In the genomic region with DNA sequence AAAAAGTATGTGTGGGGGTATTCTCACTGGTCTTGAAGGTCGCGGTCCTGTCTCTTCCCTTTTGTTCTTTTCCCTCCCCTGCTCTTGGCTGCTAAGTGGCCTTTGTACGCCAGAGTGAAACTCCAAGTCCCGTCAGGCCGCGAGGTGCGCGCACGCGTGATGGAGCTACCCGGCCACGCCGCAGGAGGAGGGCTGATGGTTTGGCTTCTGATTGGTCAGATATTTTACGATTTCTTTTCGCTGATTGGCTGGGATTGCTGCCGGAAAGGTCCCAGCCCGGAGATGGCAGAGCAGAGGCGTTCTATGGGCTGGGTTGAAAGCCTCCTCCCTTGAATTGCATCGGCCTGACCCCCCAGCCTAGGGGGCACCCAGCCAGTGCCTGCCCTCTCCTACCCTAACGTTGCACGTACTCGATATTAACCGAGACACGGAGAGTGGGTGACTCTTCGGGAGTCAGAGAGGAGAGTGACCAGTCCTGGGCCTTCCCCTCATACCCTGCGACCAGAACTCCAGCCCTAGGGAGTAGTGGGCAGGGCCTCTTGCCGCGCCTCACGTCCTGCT, we compare ENCODE assay signal across 8 mouse cellular contexts. TPM values are rescaled to one million over a fixed set of nuclear protein-coding genes. Genes with fewer than 3 reads are reported as not detected.
DNase-seq lines count a peak whose midpoint lies in the region; ATAC-seq and TF ChIP-seq lines count a peak whose summit lies in the region.

No protein-coding gene starts in this region.

- peak; percentile 100 for DNase-seq in G1E (ENCODE audit: low spot score)
- peak; percentile 96 to 97 for DNase-seq in cerebellum, adult 18-20 months
- DNase-seq in heart, postnatal 36 days = peak; percentile 92
- peak; percentile 94 to 97 for DNase-seq in layer of hippocampus, adult 2 months (ENCODE audit: low spot score in 2 of 2)
- peak; percentile 99 for DNase-seq in lung, embryonic 14.5 days
- peak; percentile 96 for DNase-seq in thymus, adult 2 months

- peak; percentile 97 for ATAC-seq in G1E (ENCODE audit: extremely low read depth, insufficient number of reproducible peaks, low FRiP score, poor library complexity, severe bottlenecking)
- ATAC-seq in forebrain, embryonic 16.5 days = peak; percentile 87
- ATAC-seq in lung, embryonic 14.5 days (ENCODE audit: insufficient read depth) = peak; percentile 87

- H3K36me3 ChIP-seq in G1E (replicated peaks) = peaks cover 37% of the 10 kb centered on the region
- H3K36me3 ChIP-seq in forebrain, embryonic 16.5 days (ENCODE audit: control insufficient read depth, insufficient read depth) = peaks cover 13% of the 10 kb centered on the region
- peaks cover 38% of the 10 kb centered on the region for H3K36me3 ChIP-seq in lung, embryonic 14.5 days (ENCODE audit: insufficient read depth)
- peaks cover 13% of the 10 kb centered on the region for H3K36me3 ChIP-seq in thymus, adult 2 months (ENCODE audit: control insufficient read depth, insufficient read depth, low read length)

- peak overlapping the region; percentile 70 for H3K9ac ChIP-seq in forebrain, embryonic 16.5 days (replicated peaks; ENCODE audit: low read depth, low read length)
- peak overlapping the region; percentile 71 for H3K9ac ChIP-seq in lung, embryonic 14.5 days

- peaks cover 17% of the 10 kb centered on the region for H3K9me3 ChIP-seq in G1E (replicated peaks)
- H3K9me3 ChIP-seq in forebrain, embryonic 16.5 days (ENCODE audit: control insufficient read depth, low read length) = no peaks in the 10 kb centered on the region
- H3K9me3 ChIP-seq in lung, embryonic 14.5 days (ENCODE audit: low read depth, low read length) = no peaks in the 10 kb centered on the region; the same call in 1 of the 2 replicates

- no peak for TF ChIP-seq CTCF in G1E (IDR thresholded peaks at IDR 0.05; ENCODE audit: low read depth, low read length)
- no peak; the same call in 1 of the 2 replicates for TF ChIP-seq CTCF in layer of hippocampus, adult 2 months (conservative IDR thresholded peaks at IDR 0.05)
- TF ChIP-seq CTCF in lung, embryonic 14.5 days (IDR thresholded peaks at IDR 0.05; ENCODE audit: low read depth) = peak; percentile 4; the same call in 1 of the 2 replicates
- no peak for TF ChIP-seq CTCF in olfactory bulb, adult 2 months (IDR thresholded peaks at IDR 0.05; ENCODE audit: insufficient read depth, low read depth, low read length)
- TF ChIP-seq CTCF in thymus, adult 2 months (IDR thresholded peaks at IDR 0.05; ENCODE audit: borderline replicate concordance, control insufficient read depth, extremely low read depth, insufficient read depth, low read length, poor library complexity) = peak; percentile 34; the same call in 1 of the 2 replicates

- no peak for TF ChIP-seq POLR2A in olfactory bulb, adult 2 months (IDR thresholded peaks at IDR 0.05; ENCODE audit: insufficient read depth, low read depth, low read length)
- TF ChIP-seq POLR2A in thymus, adult 2 months (IDR thresholded peaks at IDR 0.05; ENCODE audit: control insufficient read depth, extremely low read depth, insufficient read depth, low read length, poor library complexity) = peak; percentile 51; the same call in 1 of the 2 replicates

- peaks cover 27% of the 10 kb centered on the region for H3K4me1 ChIP-seq in G1E (ENCODE audit: insufficient read depth, low read depth, low read length)
- peaks cover 49% of the 10 kb centered on the region for H3K4me1 ChIP-seq in forebrain, embryonic 16.5 days (replicated peaks; ENCODE audit: control insufficient read depth, insufficient read depth, low read length)
- H3K4me1 ChIP-seq in lung, embryonic 14.5 days (ENCODE audit: insufficient read depth) = peaks cover 13% of the 10 kb centered on the region
- H3K4me1 ChIP-seq in olfactory bulb, adult 2 months (ENCODE audit: control insufficient read depth, insufficient read depth, low read length) = peaks cover 8% of the 10 kb centered on the region; the same call in 1 of the 2 replicates
- H3K4me1 ChIP-seq in thymus, adult 2 months (replicated peaks; ENCODE audit: control insufficient read depth, insufficient read depth, low read length) = peaks cover 9% of the 10 kb centered on the region

- H3K4me3 ChIP-seq in G1E (ENCODE audit: low read depth, low read length) = peak overlapping the region; percentile 77
- peak overlapping the region; percentile 66 for H3K4me3 ChIP-seq in forebrain, embryonic 16.5 days (replicated peaks; ENCODE audit: low read length)
- peak overlapping the region; percentile 92 for H3K4me3 ChIP-seq in layer of hippocampus, adult 2 months
- H3K4me3 ChIP-seq in lung, embryonic 14.5 days (ENCODE audit: low read depth, low read length) = peak overlapping the region; percentile 67
- peak overlapping the region; percentile 59 for H3K4me3 ChIP-seq in olfactory bulb, adult 2 months (ENCODE audit: insufficient read depth, low read depth, low read length)
- peak overlapping the region; percentile 72 for H3K4me3 ChIP-seq in thymus, adult 2 months (ENCODE audit: control insufficient read depth, insufficient read depth, low read length)

- under 1% methylated on average over 29 of the region's 29 CpGs for WGBS in forebrain, embryonic 16.5 days
- under 1% methylated on average over 29 of the region's 29 CpGs for WGBS in lung, embryonic 14.5 days
- WGBS in olfactory bulb, adult 2 months = 0% methylated on average over 29 of the region's 29 CpGs
- WGBS in thymus, adult 2 months = under 1% methylated on average over 29 of the region's 29 CpGs

- intact Hi-C loops in heart, postnatal 36 days (cut with DNase I) = loop anchor here (1.0 to 5.0 kb wide), 3 partner anchors 24 to 36 kb away; a partner anchor contains a TSS

- peak overlapping the region; percentile 72 for H3K4me2 ChIP-seq in forebrain, embryonic 16.5 days (ENCODE audit: low read length)
- peak overlapping the region; percentile 84 for H3K4me2 ChIP-seq in lung, embryonic 14.5 days

- peak overlapping the region; percentile 98 for H3K27ac ChIP-seq in forebrain, embryonic 16.5 days (ENCODE audit: low read length)
- H3K27ac ChIP-seq in layer of hippocampus, adult 2 months = peak overlapping the region; percentile 98
- H3K27ac ChIP-seq in lung, embryonic 14.5 days (ENCODE audit: low read depth) = peak overlapping the region; percentile 91
- 0 out of 2 replicates have a peak overlapping the region, but pooled peaks have one; percentile 18 for H3K27ac ChIP-seq in olfactory bulb, adult 2 months (ENCODE audit: insufficient read depth, low read depth, low read length)
- H3K27ac ChIP-seq in thymus, adult 2 months (ENCODE audit: control insufficient read depth, insufficient read depth, low read length) = peak overlapping the region; percentile 43

- H3K27me3 ChIP-seq in G1E (ENCODE audit: insufficient read depth, low read length) = peaks cover 12% of the 10 kb centered on the region
- H3K27me3 ChIP-seq in forebrain, embryonic 16.5 days (replicated peaks; ENCODE audit: control insufficient read depth, insufficient read depth, low read length) = no peaks in the 10 kb centered on the region; the same call in 1 of the 2 replicates
- peaks cover 3% of the 10 kb centered on the region; the same call in 1 of the 2 replicates for H3K27me3 ChIP-seq in lung, embryonic 14.5 days (ENCODE audit: insufficient read depth, low read length)
- no peaks in the 10 kb centered on the region for H3K27me3 ChIP-seq in thymus, adult 2 months (ENCODE audit: control insufficient read depth, insufficient read depth, low read length)

RNA-seq across cellular contexts. Expression of a gene that starts 1.4 kb away (rescaled TPM):
- total RNA-seq in G1E (2014; fragmentation: Nextera tagmentation) (17.7 and 19.9 TPM in 2 replicates), G1E (2017) (13.2 and 13.9 TPM in 2 replicates)
- 6.1 and 6.7 TPM in 2 replicates for polyA plus RNA-seq in G1E (2012)
- 50.1 and 54.7 TPM in 2 replicates for polyA plus RNA-seq in forebrain, embryonic 16.5 days (2015; fragmentation: Nextera tagmentation; extraction: Ambion mirVana)
- total RNA-seq in heart, postnatal 36 days (2021) = 10 to 100 TPM; 37.4 to 57.1 TPM
- total RNA-seq in layer of hippocampus, adult 2 months (2021) = 10 to 100 TPM; 44.2 to 49.0 TPM
- 27.7 and 31.2 TPM in 2 replicates for polyA plus RNA-seq in lung, embryonic 14.5 days (2014; fragmentation: Nextera tagmentation; extraction: Ambion mirVana)
- polyA plus RNA-seq in olfactory bulb, adult 2 months (2012; ENCODE audit: insufficient read depth, insufficient read length, low replicate concordance, missing spikeins) = not detected in 2 replicates
- 15.6 and 18.7 TPM in 2 replicates for polyA plus RNA-seq in thymus, adult 2 months (2012; rRNA removed)

RNA-seq across cellular contexts. Expression of a gene that starts 24.9 kb away (rescaled TPM):
- 100 and 126 TPM in 2 replicates for total RNA-seq in G1E (2014; fragmentation: Nextera tagmentation)
- total RNA-seq in G1E (2017) = 161 and 187 TPM in 2 replicates
- polyA plus RNA-seq in G1E (2012) = 66.7 and 77.7 TPM in 2 replicates
- 249 and 266 TPM in 2 replicates for polyA plus RNA-seq in forebrain, embryonic 16.5 days (2015; fragmentation: Nextera tagmentation; extraction: Ambion mirVana)
- 10 to 100 TPM; 37.6 to 43.2 TPM for total RNA-seq in heart, postnatal 36 days (2021)
- total RNA-seq in layer of hippocampus, adult 2 months (2021) = 100 to 1,000 TPM in 1 of 2 experiments, 10 to 100 TPM in 1; 91.6 to 102 TPM
- polyA plus RNA-seq in lung, embryonic 14.5 days (2014; fragmentation: Nextera tagmentation; extraction: Ambion mirVana) = 181 and 202 TPM in 2 replicates
- not detected in 2 replicates for polyA plus RNA-seq in olfactory bulb, adult 2 months (2012; ENCODE audit: insufficient read depth, insufficient read length, low replicate concordance, missing spikeins)
- polyA plus RNA-seq in thymus, adult 2 months (2012; rRNA removed) = 21.0 and 21.5 TPM in 2 replicates

RNA-seq across cellular contexts. Expression of a gene that starts 38.4 kb away (rescaled TPM):
- total RNA-seq in G1E (2014; fragmentation: Nextera tagmentation) = not detected in 2 replicates
- total RNA-seq in G1E (2017) = 0.55 and 0.70 TPM in 2 replicates
- not detected in 2 replicates for polyA plus RNA-seq in G1E (2012)
- polyA plus RNA-seq in forebrain, embryonic 16.5 days (2015; fragmentation: Nextera tagmentation; extraction: Ambion mirVana) = 0.44 and 1.2 TPM in 2 replicates
- total RNA-seq in heart, postnatal 36 days (2021) = 100 to 1,000 TPM; 121 to 126 TPM
- total RNA-seq in layer of hippocampus, adult 2 months (2021) = not detected
- polyA plus RNA-seq in lung, embryonic 14.5 days (2014; fragmentation: Nextera tagmentation; extraction: Ambion mirVana) = 12.0 and 14.3 TPM in 2 replicates
- not detected in 2 replicates for polyA plus RNA-seq in olfactory bulb, adult 2 months (2012; ENCODE audit: insufficient read depth, insufficient read length, low replicate concordance, missing spikeins)
- 0.66 and 1.8 TPM in 2 replicates for polyA plus RNA-seq in thymus, adult 2 months (2012; rRNA removed)

Comparison
In these comparisons a context has a peak if more than half of its experiments do, and no peak if none do; other contexts are left out.
1. Peak in every context shown above with its lines: DNase-seq, ATAC-seq, H3K4me3 ChIP-seq and H3K27ac ChIP-seq.
2. CTCF ChIP-seq: peak in lung, embryonic 14.5 days (single experiment) and thymus, adult 2 months (single experiment); none in G1E (single experiment), layer of hippocampus, adult 2 months (single experiment) and olfactory bulb, adult 2 months (single experiment).
3. H3K27ac ChIP-seq: peak in every context shown above with its lines; median percentile 98 in forebrain, embryonic 16.5 days; 98 in layer of hippocampus, adult 2 months; 91 in lung, embryonic 14.5 days; 43 in thymus, adult 2 months; 18 in olfactory bulb, adult 2 months.